Mouse (Mus musculus) stomach, postnatal 0 days (tissue): ENCODE measurements around the gene Spen. TPM values are rescaled to one million over a fixed set of nuclear protein-coding genes. Genes with fewer than 3 reads are reported as not detected.

Experiments
- ATAC-seq: fragments of 200-750 bp; cut with Nextera tagmentation; 2 replicates; pipeline ENCODE4 v1.8.0; 2017; ENCODE audit not compliant: low FRiP score, low TSS enrichment
- DNase-seq: peaks from one replicate; pipeline ENCODE4 v3.0.0-alpha.2; 2016; ENCODE audit warnings: low spot score
- H3K27ac ChIP-seq: fragments of 300-500 bp; sonication (generic); replicated peaks from 2 replicates; pipeline ENCODE4 v1.5.1; 2014; ENCODE audit warnings: mild to moderate bottlenecking, control low read depth
- H3K27me3 ChIP-seq: fragments of 300-500 bp; sonication (generic); 2 replicates; pipeline ENCODE4 v1.6.1; 2014; ENCODE audit warnings: low read length; ENCODE audit not compliant: control insufficient read depth, insufficient read depth
- H3K36me3 ChIP-seq: fragments of 300-500 bp; sonication (generic); 2 replicates; pipeline ENCODE4 v1.6.1; 2014; ENCODE audit warnings: low read length, mixed read lengths; ENCODE audit not compliant: control insufficient read depth, insufficient read depth
- H3K4me1 ChIP-seq: fragments of 300-500 bp; sonication (generic); replicated peaks from 2 replicates; pipeline ENCODE4 v1.6.1; 2014; ENCODE audit warnings: antibody characterized with exemption; ENCODE audit not compliant: control insufficient read depth, insufficient read depth
- H3K4me2 ChIP-seq: fragments of 300-500 bp; sonication (generic); replicated peaks from 2 replicates; pipeline ENCODE4 v1.6.1; 2014; ENCODE audit warnings: low read depth, mild to moderate bottlenecking, control low read depth, moderate library complexity
- H3K4me3 ChIP-seq: fragments of 300-500 bp; sonication (generic); 2 replicates; pipeline ENCODE4 v1.5.1; 2014; ENCODE audit warnings: low read depth, low read length, control low read depth
- H3K9ac ChIP-seq: fragments of 300-500 bp; sonication (generic); 2 replicates; pipeline ENCODE4 v1.6.1; 2014; ENCODE audit warnings: mild to moderate bottlenecking, low read length, control low read depth, mixed read lengths
- H3K9me3 ChIP-seq: fragments of 300-500 bp; sonication (generic); 2 replicates; pipeline ENCODE4 v1.6.1; 2016; ENCODE audit warnings: low read length; ENCODE audit not compliant: control insufficient read depth
- CTCF ChIP-seq: IDR thresholded peaks from 2 replicates; pipeline ENCODE4 v1.5.1; 2016; ENCODE audit warnings: antibody characterized with exemption, low read depth, mild to moderate bottlenecking, moderate library complexity
- EP300 ChIP-seq: optimal IDR thresholded peaks from 2 replicates; pipeline ENCODE3; 2016; ENCODE audit warnings: antibody characterized with exemption
- whole genome bisulfite sequencing: fragments of 180-500 bp; shearing (Covaris S2); extraction: QIAGEN DNeasy Blood & Tissue Kit; methylation state at CpG from one replicate; pipeline ENCODE4 v1.1.7; 2014; 5-methylcytosine and 5-hydroxymethylcytosine counted together
- polyA plus RNA-seq: library from polyadenylated mRNA; unstranded; fragments of >200 nt; fragmentation: Nextera tagmentation; extraction: Ambion mirVana; gene quantifications from 2 replicates; pipeline ENCODE4 v1.2.1, GENCODE M21; 2015

The Spen gene
- polyA plus RNA-seq, 1 experiment from 2014 or later, result 2.9 TPM

DNA sequence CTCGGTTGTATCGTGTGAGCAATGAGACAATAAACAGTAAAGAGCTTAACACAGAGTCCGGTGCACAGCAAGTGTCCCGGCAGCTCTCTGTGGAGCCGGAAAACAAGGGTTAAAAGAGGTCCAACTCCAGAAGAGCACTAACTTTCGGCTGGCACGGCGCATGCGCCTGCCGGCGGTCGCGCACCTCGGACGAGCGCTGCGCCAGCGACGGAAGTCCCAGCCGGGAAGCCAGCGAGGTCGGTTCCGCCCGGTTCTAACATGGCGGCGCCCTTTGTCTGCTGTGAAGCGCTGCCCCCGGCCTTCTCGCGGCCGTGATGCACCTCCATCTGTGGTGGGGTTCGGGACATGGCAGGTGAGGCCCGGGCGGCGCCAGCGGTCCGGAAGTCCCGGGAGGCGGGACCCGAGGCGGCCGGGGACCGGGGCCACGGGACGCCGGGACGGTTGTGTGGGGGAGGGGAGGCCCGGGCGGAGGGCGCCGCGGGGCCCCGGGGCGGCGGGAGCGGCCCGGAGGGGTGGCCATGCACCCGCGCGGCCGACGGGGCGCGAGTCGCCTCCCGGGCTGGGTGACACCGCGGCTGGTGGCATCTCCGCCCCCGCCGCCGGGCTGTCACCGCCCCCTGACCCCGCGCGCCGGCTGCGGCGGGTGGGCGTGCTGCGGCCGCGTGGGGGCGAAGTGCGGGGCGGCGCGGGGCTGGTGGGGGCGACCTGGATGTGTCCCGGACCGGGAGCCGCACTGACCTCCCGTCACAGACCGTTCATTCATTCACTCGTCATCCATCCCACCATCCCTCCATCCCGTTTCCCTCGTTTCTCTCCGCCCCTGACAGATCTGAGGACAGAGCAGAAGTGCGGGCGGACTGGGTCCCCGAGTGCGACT lies 93.7 kb downstream of the Spen start, which contains the start of gene Zbtb17:
Gene Zbtb17, plus strand, starts transcription at position 204 of the 877 bp plus-strand sequence.
- ATAC-seq, result peak; percentile 92
- Histone ChIP-seq H3K4me2 (peak within 1 kb of the TSS; percentile 95), H3K9me3 (no peaks in the 10 kb centered on the region), H3K27ac (peak within 1 kb of the TSS; percentile 79), H3K36me3 (peaks cover 6% of the 10 kb centered on the region; the same call in 1 of the 2 replicates), H3K9ac (peak within 1 kb of the TSS; percentile 89), H3K27me3 (no peaks in the 10 kb centered on the region), H3K4me3 (peak within 1 kb of the TSS; percentile 100), H3K4me1 (0 out of 2 replicates have a peak, but pooled peaks cover 4% of the 10 kb centered on the region)
- under 1% methylated on average over 42 of the region's 102 CpGs for WGBS
- TF ChIP-seq CTCF (0 out of 2 replicates have a peak, but pooled peaks have one; percentile 1), EP300 (no peak)
- peak; percentile 91 for DNase-seq

DNA sequence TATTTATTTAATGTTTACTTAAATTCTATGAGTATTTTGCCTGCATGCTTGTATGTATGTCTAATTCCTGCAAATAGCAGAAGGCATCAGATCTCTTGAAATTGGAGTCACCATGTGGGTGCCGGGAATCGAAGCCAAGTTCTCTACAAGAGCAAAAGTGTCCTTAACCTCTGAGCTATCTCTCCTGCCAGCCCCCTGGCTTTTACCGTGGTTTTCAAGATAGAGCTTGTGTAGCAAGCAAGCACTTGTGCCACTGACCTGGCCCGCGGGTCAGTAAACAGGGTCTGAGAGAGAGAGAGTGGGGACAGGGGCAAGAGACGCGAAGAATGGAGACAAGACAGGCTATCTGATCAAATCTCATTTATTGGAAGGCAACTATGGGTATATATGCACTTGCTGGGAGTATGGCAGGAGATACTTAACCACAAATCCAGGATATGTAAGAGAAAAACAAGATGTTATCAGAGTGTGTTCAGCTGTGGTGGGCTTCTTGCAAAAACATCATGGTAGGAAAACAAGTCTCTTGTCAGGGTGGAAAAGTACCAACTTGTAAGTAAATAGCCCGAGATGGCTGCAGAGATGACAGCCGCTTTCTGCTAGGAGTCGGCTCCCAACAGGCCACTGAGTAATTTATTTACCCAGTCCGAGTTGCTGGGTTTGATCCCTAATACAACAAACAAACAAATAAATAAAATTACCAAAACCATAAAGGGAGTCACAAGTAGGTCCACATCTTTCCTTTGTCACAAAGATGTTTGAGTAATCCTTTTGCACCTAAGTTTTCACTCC lies 94.6 kb downstream of the Spen start:
- peak overlapping the region; percentile 89 for H3K9ac ChIP-seq

DNA sequence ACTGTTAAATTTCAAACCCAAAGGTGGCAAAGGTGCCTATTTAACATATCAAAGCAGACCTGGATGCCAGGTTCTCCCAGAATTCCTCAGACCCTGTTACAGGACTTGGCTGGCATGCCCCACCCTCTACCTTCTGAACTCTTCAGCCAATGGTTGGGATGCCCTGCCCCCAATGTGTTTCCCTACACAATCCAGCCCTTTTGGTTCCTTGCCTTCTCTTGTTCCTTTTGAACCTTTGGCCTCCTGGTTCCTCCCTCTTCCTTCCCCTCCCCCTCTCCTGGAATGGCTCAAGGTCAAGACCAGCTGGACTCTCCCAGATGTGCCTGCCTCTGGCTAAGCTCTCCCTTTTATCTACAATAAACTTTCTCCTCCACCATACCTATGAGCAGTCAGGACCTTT lies 97.5 kb downstream of the Spen start:
- 0 out of 2 replicates have a peak, but pooled peaks cover 4% of the 10 kb centered on the region for H3K4me1 ChIP-seq
- H3K27me3 ChIP-seq, result no peaks in the 10 kb centered on the region
- no peak overlapping the region for H3K27ac ChIP-seq
- no peak overlapping the region for H3K9ac ChIP-seq
- TF ChIP-seq EP300 (no peak), CTCF (no peak)
- ATAC-seq (no peak), DNase-seq (no peak)
- H3K4me2 ChIP-seq, result no peak overlapping the region
- H3K36me3 ChIP-seq, result no peaks in the 10 kb centered on the region
- H3K9me3 ChIP-seq, result no peaks in the 10 kb centered on the region
- no peak overlapping the region for H3K4me3 ChIP-seq

More for the DNA sequence above, 94.6 kb downstream of the Spen start:
- no peaks in the 10 kb centered on the region for H3K27me3 ChIP-seq
- H3K4me2 ChIP-seq, result peak overlapping the region; percentile 95
- 0 out of 2 replicates have a peak, but pooled peaks cover 4% of the 10 kb centered on the region for H3K4me1 ChIP-seq
- H3K4me3 ChIP-seq, result peak overlapping the region; percentile 100
- ATAC-seq, result no peak
- no peaks in the 10 kb centered on the region for H3K9me3 ChIP-seq
- DNase-seq, result no peak
- 37% methylated on average over 11 of the region's 11 CpGs for WGBS
- TF ChIP-seq EP300, result no peak
- no peak for TF ChIP-seq CTCF
- H3K27ac ChIP-seq, result no peak overlapping the region; the same call in 1 of the 2 replicates
- peaks cover 4% of the 10 kb centered on the region; the same call in 1 of the 2 replicates for H3K36me3 ChIP-seq

DNA sequence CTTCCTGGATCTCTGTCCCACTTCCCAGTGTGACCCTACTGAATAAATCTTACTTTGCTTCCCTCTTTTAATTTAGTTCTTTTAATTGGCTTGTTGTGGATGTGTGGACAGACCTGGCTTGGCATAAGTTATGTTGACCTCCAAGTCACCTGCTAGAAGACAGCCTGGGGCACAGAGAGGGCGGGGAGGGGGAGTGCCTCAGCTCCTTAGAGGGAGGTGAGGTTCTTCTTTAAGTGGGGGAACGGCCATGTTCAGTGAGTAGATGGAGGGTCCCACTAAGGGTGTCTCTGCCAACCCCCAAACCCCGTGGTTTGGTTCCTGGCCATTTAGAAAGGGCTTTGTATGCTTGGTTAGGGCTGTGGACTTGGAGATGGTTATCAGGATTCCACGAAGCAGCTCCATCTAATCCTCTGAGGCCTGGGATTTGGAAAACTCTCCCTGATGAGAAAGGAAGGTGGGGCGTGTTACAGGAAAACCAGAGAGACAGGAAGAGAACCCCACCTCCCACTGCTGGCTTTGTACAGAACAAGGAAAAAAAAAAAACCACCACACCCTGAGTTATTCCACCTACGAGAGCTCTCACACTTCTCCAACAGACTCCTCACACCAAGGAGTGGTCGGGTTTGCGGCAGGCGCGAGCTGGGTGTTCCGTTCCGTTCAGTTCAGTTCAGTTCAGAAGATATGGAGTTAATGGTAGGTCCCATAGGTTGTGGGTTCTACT lies 99.2 kb downstream of the Spen start:
- DNase-seq (no peak), ATAC-seq (0 out of 2 replicates have a peak, but pooled peaks have one; percentile 47)
- Histone ChIP-seq H3K9ac (no peak overlapping the region), H3K9me3 (no peaks in the 10 kb centered on the region), H3K4me3 (no peak overlapping the region), H3K4me1 (no peaks in the 10 kb centered on the region), H3K27ac (no peak overlapping the region), H3K27me3 (no peaks in the 10 kb centered on the region), H3K36me3 (no peaks in the 10 kb centered on the region), H3K4me2 (no peak overlapping the region)
- TF ChIP-seq EP300 (no peak), CTCF (no peak)
- 51% methylated on average over 12 of the region's 12 CpGs for WGBS

DNA sequence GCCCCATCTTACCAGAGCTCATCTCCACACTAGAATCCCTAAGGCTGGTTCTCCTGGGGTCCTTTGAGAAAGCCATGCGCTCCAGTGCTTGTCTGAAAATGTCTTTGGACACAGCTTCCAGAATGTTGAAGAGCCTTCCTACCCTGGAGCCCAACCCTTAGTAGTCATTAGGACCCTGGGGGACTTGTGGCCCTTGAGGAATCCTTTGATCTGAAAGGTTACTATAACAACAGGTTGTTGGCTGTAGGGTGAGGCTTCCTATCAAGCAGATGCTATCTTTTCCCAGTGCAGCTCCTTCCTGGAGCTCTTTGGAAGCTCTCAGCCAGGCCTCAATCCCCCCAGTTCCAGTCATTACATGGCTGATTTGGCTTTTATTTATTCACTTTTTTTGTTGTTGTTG lies 102.4 kb downstream of the Spen start, which contains the start of gene Srarp:
Gene Srarp, minus strand, starts transcription at position 132 of the 400 bp plus-strand sequence.
- Histone ChIP-seq H3K9ac (no peak within 1 kb of the TSS), H3K27ac (no peak within 1 kb of the TSS), H3K4me1 (no peaks in the 10 kb centered on the region), H3K36me3 (no peaks in the 10 kb centered on the region), H3K9me3 (no peaks in the 10 kb centered on the region), H3K4me2 (no peak within 1 kb of the TSS), H3K27me3 (no peaks in the 10 kb centered on the region), H3K4me3 (no peak within 1 kb of the TSS)
- ATAC-seq (no peak), DNase-seq (no peak)
- TF ChIP-seq CTCF, result no peak
- no peak for TF ChIP-seq EP300
- WGBS, result 89% methylated on average over 1 of the region's 1 CpGs
